Mouse (Mus musculus) bone marrow macrophage, adult 2 months (primary cell): ENCODE measurements around the gene Dnph1. TPM values are rescaled to one million over a fixed set of nuclear protein-coding genes. Genes with fewer than 3 reads are reported as not detected.
"Not testable (repeated sequence)": the region's sequence is repeated elsewhere in the genome, so short reads cannot be mapped to it uniquely, and the experiment has no call there.

ENCODE experiments used
- H3K27ac ChIP-seq: 2 replicates; pipeline ENCODE4 v1.5.1; 2012; ENCODE audit warnings: low read depth, low read length; ENCODE audit not compliant: insufficient read depth
- H3K4me1 ChIP-seq: 2 replicates; pipeline ENCODE4 v1.6.1; 2012; ENCODE audit warnings: low read length; ENCODE audit not compliant: control insufficient read depth, insufficient read depth
- H3K4me3 ChIP-seq: 2 replicates; pipeline ENCODE4 v1.5.1; 2012; ENCODE audit warnings: mild to moderate bottlenecking, low read length, moderate library complexity; ENCODE audit not compliant: insufficient read depth
- CTCF ChIP-seq: IDR thresholded peaks from 2 replicates; pipeline ENCODE4 v1.5.1; 2012; ENCODE audit warnings: low read depth, mild to moderate bottlenecking, low read length, moderate library complexity
- POLR2A ChIP-seq: IDR thresholded peaks from 2 replicates; pipeline ENCODE4 v1.6.1; 2012; ENCODE audit warnings: mild to moderate bottlenecking, low read depth, low read length, borderline replicate concordance
- polyA plus RNA-seq: library from polyadenylated mRNA; stranded (reverse); fragments of >200 nt; gene quantifications from 2 replicates; pipeline ENCODE4 v1.2.4, GENCODE M21; 2012; ENCODE audit not compliant: missing spikeins, insufficient read depth, insufficient read length

The Dnph1 gene
- polyA plus RNA-seq, 1 experiment: 9.0 TPM

GRCm38 (mm10) chr17:46462226-46462625 lies 34.3 kb upstream of the Dnph1 start:
- TF ChIP-seq CTCF (no peak), POLR2A (no peak)
- no peaks in the 10 kb centered on the region for H3K4me1 ChIP-seq
- no peak overlapping the region for H3K27ac ChIP-seq
- no peak overlapping the region for H3K4me3 ChIP-seq

- Histone ChIP-seq H3K4me1 (no peaks in the 10 kb centered on the region), H3K27ac (no peak overlapping the region), H3K4me3 (no peak overlapping the region)
- TF ChIP-seq CTCF: no peak
- TF ChIP-seq POLR2A: no peak
These were observed 28.7 kb upstream of the Dnph1 start for GRCm38 (mm10) chr17:46467830-46468229.

- Histone ChIP-seq H3K4me1 (no peaks in the 10 kb centered on the region), H3K27ac (no peak overlapping the region), H3K4me3 (no peak overlapping the region)
- TF ChIP-seq CTCF (no peak), POLR2A (no peak)
These were observed 19.9 kb upstream of the Dnph1 start for GRCm38 (mm10) chr17:46476601-46477000.

- Histone ChIP-seq H3K4me3 (no peak overlapping the region), H3K4me1 (no peaks in the 10 kb centered on the region), H3K27ac (no peak overlapping the region)
- TF ChIP-seq CTCF: no peak
- TF ChIP-seq POLR2A: no peak
These were observed 19.2 kb upstream of the Dnph1 start for GRCm38 (mm10) chr17:46477286-46477685.

- Histone ChIP-seq H3K4me1 (peaks cover 3% of the 10 kb centered on the region; the same call in 1 of the 2 replicates), H3K4me3 (peak overlapping the region; percentile 49), H3K27ac (no peak overlapping the region)
- TF ChIP-seq CTCF: no peak
- TF ChIP-seq POLR2A: no peak
These were observed 12.9 kb upstream of the Dnph1 start for GRCm38 (mm10) chr17:46483561-46484001.

- no peak overlapping the region for H3K27ac ChIP-seq
- TF ChIP-seq CTCF (no peak), POLR2A (no peak)
- H3K4me1 ChIP-seq: peaks cover 3% of the 10 kb centered on the region; the same call in 1 of the 2 replicates
- H3K4me3 ChIP-seq: peak overlapping the region; percentile 49
These were observed 12.5 kb upstream of the Dnph1 start for GRCm38 (mm10) chr17:46484021-46484431.

GRCm38 (mm10) chr17:46484461-46484875 lies 12.0 kb upstream of the Dnph1 start:
- TF ChIP-seq POLR2A: no peak
- no peak; the same call in 1 of the 2 replicates for TF ChIP-seq CTCF
- Histone ChIP-seq H3K4me3 (peak overlapping the region; percentile 49; the same call in 1 of the 2 replicates), H3K4me1 (peaks cover 3% of the 10 kb centered on the region; the same call in 1 of the 2 replicates), H3K27ac (no peak overlapping the region)

- Histone ChIP-seq H3K4me3 (no peak overlapping the region), H3K4me1 (peaks cover 3% of the 10 kb centered on the region; the same call in 1 of the 2 replicates), H3K27ac (no peak overlapping the region)
- no peak for TF ChIP-seq POLR2A
- no peak for TF ChIP-seq CTCF
These were observed 9.5 kb upstream of the Dnph1 start for GRCm38 (mm10) chr17:46486995-46487394.

GRCm38 (mm10) chr17:46487431-46487830 lies 9.1 kb upstream of the Dnph1 start, which contains the start of gene Ttbk1:
Gene Ttbk1 (minus strand): TSS chr17:46487675.
- Histone ChIP-seq H3K4me3 (no peak within 1 kb of the TSS), H3K4me1 (peaks cover 3% of the 10 kb centered on the region; the same call in 1 of the 2 replicates), H3K27ac (no peak within 1 kb of the TSS)
- TF ChIP-seq POLR2A (no peak), CTCF (no peak)

GRCm38 (mm10) chr17:46495486-46495885 lies 1.0 kb upstream of the Dnph1 start:
- no peak overlapping the region for H3K4me3 ChIP-seq
- peaks cover 9% of the 10 kb centered on the region for H3K4me1 ChIP-seq
- no peak overlapping the region for H3K27ac ChIP-seq
- no peak for TF ChIP-seq POLR2A

GRCm38 (mm10) chr17:46496081-46496480 lies 430 bp upstream of the Dnph1 start:
- not testable (repeated sequence) for H3K4me3 ChIP-seq, H3K27ac ChIP-seq, H3K4me1 ChIP-seq
